Mouse (Mus musculus) lung, embryonic 14.5 days (tissue): ENCODE results near the gene Fosl2. TPM values are rescaled to one million over a fixed set of nuclear protein-coding genes. Genes with fewer than 3 reads are reported as not detected.
A peak's percentile ranks its signal among the peaks of the same experiment; 100 is the strongest.

Experiments
- ATAC-seq: fragments of 200-750 bp; cut with Nextera tagmentation; 2 replicates; pipeline ENCODE4 v1.8.0; 2017; ENCODE audit warnings: mild to moderate bottlenecking, moderate TSS enrichment, moderate library complexity; ENCODE audit not compliant: insufficient read depth
- DNase-seq: peaks from one replicate; pipeline ENCODE4 v3.0.0-alpha.2; 2015
- H3K27ac ChIP-seq: fragments of 300-500 bp; sonication (generic); 2 replicates; pipeline ENCODE4 v1.5.1; 2014; ENCODE audit warnings: low read depth, mild to moderate bottlenecking, moderate library complexity
- H3K27me3 ChIP-seq: fragments of 300-500 bp; sonication (generic); 2 replicates; pipeline ENCODE4 v1.6.1; 2014; ENCODE audit warnings: low read length, control low read depth; ENCODE audit not compliant: insufficient read depth
- H3K36me3 ChIP-seq: fragments of 300-500 bp; sonication (generic); 2 replicates; pipeline ENCODE4 v1.6.1; 2014; ENCODE audit warnings: control low read depth; ENCODE audit not compliant: insufficient read depth
- H3K4me1 ChIP-seq: fragments of 300-500 bp; sonication (generic); 2 replicates; pipeline ENCODE4 v1.6.1; 2014; ENCODE audit warnings: antibody characterized with exemption, control low read depth; ENCODE audit not compliant: insufficient read depth
- H3K4me2 ChIP-seq: fragments of 300-500 bp; sonication (generic); 2 replicates; pipeline ENCODE4 v1.6.1; 2014; ENCODE audit warnings: mild to moderate bottlenecking
- H3K4me3 ChIP-seq: fragments of 300-500 bp; sonication (generic); 2 replicates; pipeline ENCODE4 v1.5.1; 2014; ENCODE audit warnings: low read depth, low read length
- H3K9ac ChIP-seq: fragments of 300-500 bp; sonication (generic); 2 replicates; pipeline ENCODE4 v1.6.1; 2014
- H3K9me3 ChIP-seq: fragments of 300-500 bp; sonication (generic); 2 replicates; pipeline ENCODE4 v1.6.1; 2016; ENCODE audit warnings: low read depth, low read length, control low read depth
- CTCF ChIP-seq: IDR thresholded peaks from 2 replicates; pipeline ENCODE4 v1.5.1; 2016; ENCODE audit warnings: antibody characterized with exemption, low read depth
- WGBS: fragments of 180-500 bp; shearing (Covaris S2); extraction: QIAGEN DNeasy Blood & Tissue Kit; methylation state at CpG from one replicate; pipeline ENCODE4 v1.1.7; 2014; 5-methylcytosine and 5-hydroxymethylcytosine counted together
- polyA plus RNA-seq: library from polyadenylated mRNA; unstranded; fragments of >200 nt; fragmentation: Nextera tagmentation; extraction: Ambion mirVana; gene quantifications from 2 replicates; pipeline ENCODE4 v1.2.1, GENCODE M21; 2014

The Fosl2 gene
- polyA plus RNA-seq, 1 experiment from 2014 or later, result 3.9 TPM

- ATAC-seq (peak; percentile 14; the same call in 1 of the 2 replicates), DNase-seq (peak; percentile 77)
- Histone ChIP-seq H3K4me2 (peak overlapping the region; percentile 93), H3K27ac (peak overlapping the region; percentile 99), H3K4me1 (no peaks in the 10 kb centered on the region; the same call in 1 of the 2 replicates), H3K9me3 (no peaks in the 10 kb centered on the region), H3K36me3 (no peaks in the 10 kb centered on the region), H3K9ac (peak overlapping the region; percentile 77), H3K27me3 (no peaks in the 10 kb centered on the region), H3K4me3 (peak overlapping the region; percentile 74)
- WGBS, result under 1% methylated on average over 20 of the region's 20 CpGs
- no peak for TF ChIP-seq CTCF
Observed at GRCm38 (mm10) chr5:32133549-32134004, 2.0 kb upstream of the Fosl2 start.

GRCm38 (mm10) chr5:32134051-32134732 lies 1.4 kb upstream of the Fosl2 start:
- Histone ChIP-seq H3K4me1 (peaks cover under 1% of the 10 kb centered on the region; the same call in 1 of the 2 replicates), H3K36me3 (no peaks in the 10 kb centered on the region), H3K4me2 (peak overlapping the region; percentile 93), H3K27ac (peak overlapping the region; percentile 99), H3K27me3 (no peaks in the 10 kb centered on the region), H3K9me3 (no peaks in the 10 kb centered on the region), H3K4me3 (peak overlapping the region; percentile 74), H3K9ac (peak overlapping the region; percentile 77)
- WGBS, result 3% methylated on average over 21 of the region's 21 CpGs
- ATAC-seq, result no peak
- DNase-seq, result peak; percentile 52
- TF ChIP-seq CTCF, result no peak

- Histone ChIP-seq H3K4me1 (peaks cover 3% of the 10 kb centered on the region; the same call in 1 of the 2 replicates), H3K27me3 (no peaks in the 10 kb centered on the region), H3K27ac (peak overlapping the region; percentile 99), H3K9me3 (no peaks in the 10 kb centered on the region), H3K9ac (peak overlapping the region; percentile 81), H3K4me2 (peak overlapping the region; percentile 93), H3K4me3 (peak overlapping the region; percentile 74), H3K36me3 (no peaks in the 10 kb centered on the region)
- no peak for TF ChIP-seq CTCF
- no peak for DNase-seq
- 0% methylated on average over 45 of the region's 54 CpGs for WGBS
- peak; percentile 26 for ATAC-seq
Observed at GRCm38 (mm10) chr5:32134903-32135335, 682 bp upstream of the Fosl2 start.

DNA sequence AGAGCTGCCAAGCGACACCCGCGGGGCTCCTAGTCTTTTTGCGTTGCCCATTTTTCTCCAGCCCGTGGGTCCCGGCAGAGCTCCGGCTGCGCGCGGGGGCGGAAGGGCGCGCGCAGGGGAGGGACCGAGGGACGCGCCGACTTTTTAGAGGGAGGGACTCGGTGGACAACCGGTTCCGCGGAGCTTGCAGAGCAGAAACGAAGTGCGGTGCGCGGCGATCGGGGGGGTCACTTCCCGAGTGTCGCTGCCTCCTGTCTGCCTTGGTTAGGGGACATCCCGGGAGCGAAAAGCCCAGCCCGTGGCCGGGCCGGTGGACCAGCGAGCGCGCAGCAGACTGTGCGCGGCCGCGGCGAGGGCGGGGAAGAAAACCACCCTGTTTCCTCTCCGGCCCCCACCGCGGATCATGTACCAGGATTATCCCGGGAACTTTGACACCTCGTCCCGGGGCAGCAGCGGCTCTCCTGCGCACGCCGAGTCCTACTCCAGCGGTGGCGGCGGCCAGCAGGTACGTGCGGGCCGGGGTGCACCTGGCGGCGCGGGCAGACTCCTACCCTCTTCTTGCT lies 781 bp downstream of the Fosl2 start:
- under 1% methylated on average over 63 of the region's 63 CpGs for WGBS
- H3K9ac ChIP-seq, result peak overlapping the region; percentile 81

GRCm38 (mm10) chr5:32137106-32137522 lies 1.5 kb downstream of the Fosl2 start:
- no peaks in the 10 kb centered on the region for H3K9me3 ChIP-seq
- peak overlapping the region; percentile 81 for H3K9ac ChIP-seq
- peak overlapping the region; percentile 99 for H3K27ac ChIP-seq
- H3K4me1 ChIP-seq, result peaks cover 7% of the 10 kb centered on the region; the same call in 1 of the 2 replicates
- TF ChIP-seq CTCF, result no peak
- H3K36me3 ChIP-seq, result no peaks in the 10 kb centered on the region
- no peaks in the 10 kb centered on the region for H3K27me3 ChIP-seq
- H3K4me3 ChIP-seq, result peak overlapping the region; percentile 74
- DNase-seq, result peak; percentile 65
- peak overlapping the region; percentile 93 for H3K4me2 ChIP-seq
- ATAC-seq, result no peak
- 1% methylated on average over 12 of the region's 12 CpGs for WGBS

More for the DNA sequence above, 781 bp downstream of the Fosl2 start:
- no peaks in the 10 kb centered on the region for H3K9me3 ChIP-seq
- no peaks in the 10 kb centered on the region for H3K27me3 ChIP-seq
- no peak for TF ChIP-seq CTCF
- H3K4me2 ChIP-seq, result peak overlapping the region; percentile 93
- peak; percentile 74 for DNase-seq
- H3K36me3 ChIP-seq, result no peaks in the 10 kb centered on the region
- peaks cover 3% of the 10 kb centered on the region; the same call in 1 of the 2 replicates for H3K4me1 ChIP-seq
- H3K27ac ChIP-seq, result peak overlapping the region; percentile 99
- peak overlapping the region; percentile 74 for H3K4me3 ChIP-seq
- ATAC-seq, result no peak

DNA sequence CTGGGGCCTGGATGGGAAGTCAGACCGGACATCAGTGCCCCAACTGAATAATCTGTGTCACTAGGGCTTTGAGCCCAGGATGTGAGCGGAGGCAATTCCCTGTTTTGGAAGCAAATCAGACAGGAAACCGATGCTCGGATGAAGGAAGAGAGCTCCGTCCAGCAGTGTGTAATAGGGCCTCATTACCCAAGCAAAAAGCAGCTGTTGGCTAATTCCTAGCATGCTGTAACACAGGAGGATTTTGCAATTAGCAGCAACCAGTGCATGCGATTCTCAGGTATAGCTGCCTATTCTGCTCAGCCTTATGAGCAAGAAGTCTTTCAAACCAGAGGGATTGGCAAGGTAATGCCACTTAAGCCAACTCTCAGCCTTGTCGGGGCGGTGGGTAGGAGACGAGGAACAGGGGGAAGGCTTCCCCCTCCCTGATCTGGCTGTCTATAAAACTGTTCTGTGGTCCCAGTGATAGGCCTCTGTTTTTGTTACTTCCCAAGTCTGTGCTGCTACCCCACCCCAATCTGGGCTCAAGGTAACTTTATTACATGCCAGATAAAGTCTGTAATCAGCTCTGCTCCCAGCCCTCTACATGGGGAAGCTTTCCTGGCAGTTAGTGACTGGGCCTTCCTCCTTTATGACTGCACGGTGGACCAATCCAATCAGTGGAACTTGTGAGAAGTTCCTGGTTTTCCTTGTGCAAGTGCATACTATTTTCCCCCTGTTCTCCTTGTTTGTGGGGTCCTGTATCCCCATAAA lies 3.0 kb downstream of the Fosl2 start:
- H3K9me3 ChIP-seq, result no peaks in the 10 kb centered on the region
- peak overlapping the region; percentile 93 for H3K4me2 ChIP-seq
- peak; percentile 59 for DNase-seq
- no peak for ATAC-seq
- H3K36me3 ChIP-seq, result no peaks in the 10 kb centered on the region
- peaks cover 17% of the 10 kb centered on the region for H3K4me1 ChIP-seq
- H3K27ac ChIP-seq, result peak overlapping the region; percentile 36
- WGBS, result 39% methylated on average over 10 of the region's 10 CpGs
- peak overlapping the region; percentile 74 for H3K4me3 ChIP-seq
- no peak for TF ChIP-seq CTCF
- peak overlapping the region; percentile 81; the same call in 1 of the 2 replicates for H3K9ac ChIP-seq
- H3K27me3 ChIP-seq, result no peaks in the 10 kb centered on the region
